Mouse (Mus musculus) T-helper 17 cell (primary cell): ENCODE measurements at regions not wholly inside any gene's neighbourhood (a gene's known extent, or its start where the extent isn't known, plus 50 kb on each side); places are given as distances from the start of the nearest gene placed in this dataset.

Experiments
- in situ Hi-C, 2 experiments: fragments of 300-600 bp; cut with MboI, MseI; formaldehyde crosslinking; loops; 1 replicate in 1 of 2; 2 replicates in 1 of 2; pipeline ENCODE4 v1.15.1; 2025; ENCODE audit warnings: high pct_unique_total_duplicates in 2 of 2

- in situ Hi-C loops = no loop called here
Observed at GRCm38 (mm10) chr16:80502559-80502958, 697.9 kb upstream of the Ncam2 start.

GRCm38 (mm10) chr16:80503276-80503675 lies 697.2 kb upstream of the Ncam2 start:
- in situ Hi-C loops = no loop called here

- in situ Hi-C loops = no loop called here
Observed at GRCm38 (mm10) chr16:80512724-80513123, 687.8 kb upstream of the Ncam2 start.

GRCm38 (mm10) chr16:80538039-80538438 lies 662.5 kb upstream of the Ncam2 start:
- in situ Hi-C loops = no loop called here

- in situ Hi-C loops = no loop called here
Observed at GRCm38 (mm10) chr16:80546598-80546997, 653.9 kb upstream of the Ncam2 start.

- in situ Hi-C loops = loop anchor here in 1 of 2 experiments (10.0 kb wide), 1 partner anchor 252 kb away; no protein-coding TSS in a partner anchor
Observed at GRCm38 (mm10) chr16:80567120-80567519, 633.4 kb upstream of the Ncam2 start.

GRCm38 (mm10) chr16:80587278-80587677 lies 613.2 kb upstream of the Ncam2 start:
- in situ Hi-C loops = no loop called here

- in situ Hi-C loops = no loop called here
Observed at GRCm38 (mm10) chr16:80603943-80604342, 596.6 kb upstream of the Ncam2 start.
